Mouse (Mus musculus): ENCODE data around the gene Det1.
A peak's percentile ranks its signal among the peaks of the same experiment; 100 is the strongest.

Gene Det1

DNA sequence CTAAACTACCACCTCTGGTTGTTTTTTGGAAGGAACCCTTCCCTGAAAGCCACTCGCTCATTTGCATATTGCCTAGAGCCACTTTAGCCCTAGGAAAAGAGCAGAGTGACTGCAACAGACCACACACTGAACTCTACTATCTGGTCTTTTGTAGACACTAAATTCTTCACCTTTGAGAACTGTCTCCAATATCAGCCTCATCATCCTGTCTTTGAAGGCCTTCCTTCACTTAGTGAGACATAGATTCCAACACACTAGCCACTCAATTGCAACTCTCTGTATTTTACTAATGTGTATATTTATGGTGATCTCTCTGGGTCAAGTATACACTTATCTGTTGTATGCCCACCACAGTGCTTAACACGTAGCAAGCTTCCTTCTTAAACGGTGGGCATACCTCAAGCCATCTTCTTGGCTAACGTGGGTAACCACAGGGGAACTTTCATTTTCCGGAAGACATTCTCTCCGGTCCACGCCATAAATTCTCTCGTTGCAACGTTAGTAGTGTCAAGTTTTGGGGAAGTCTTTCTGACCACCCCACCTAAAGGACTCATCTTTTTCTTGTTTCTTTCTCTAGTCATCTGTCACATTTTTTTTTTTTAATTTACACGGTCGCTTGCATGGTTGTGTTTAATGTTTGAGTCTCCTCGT lies 872 bp downstream of the Det1 start:
- DNase-seq = no peak

DNA sequence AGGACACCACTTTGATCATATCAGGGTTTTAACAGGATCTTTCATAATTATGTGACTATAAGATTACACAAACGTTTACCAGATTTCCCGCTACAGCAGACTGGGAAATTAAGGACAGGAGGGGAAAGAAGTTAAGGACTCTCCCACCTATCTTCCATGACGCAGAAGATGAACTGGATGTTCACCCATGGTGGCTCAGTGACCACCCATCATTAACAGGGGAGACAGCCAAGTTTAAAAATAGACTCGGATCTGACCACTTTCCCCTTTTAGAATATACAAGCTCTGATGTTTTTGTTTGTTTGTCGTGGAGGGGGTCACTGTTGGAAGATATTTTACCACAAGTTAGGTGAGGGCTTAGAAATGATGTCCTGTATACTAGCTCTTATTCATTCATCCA lies 5.5 kb downstream of the Det1 start:
- no peak for DNase-seq

DNA sequence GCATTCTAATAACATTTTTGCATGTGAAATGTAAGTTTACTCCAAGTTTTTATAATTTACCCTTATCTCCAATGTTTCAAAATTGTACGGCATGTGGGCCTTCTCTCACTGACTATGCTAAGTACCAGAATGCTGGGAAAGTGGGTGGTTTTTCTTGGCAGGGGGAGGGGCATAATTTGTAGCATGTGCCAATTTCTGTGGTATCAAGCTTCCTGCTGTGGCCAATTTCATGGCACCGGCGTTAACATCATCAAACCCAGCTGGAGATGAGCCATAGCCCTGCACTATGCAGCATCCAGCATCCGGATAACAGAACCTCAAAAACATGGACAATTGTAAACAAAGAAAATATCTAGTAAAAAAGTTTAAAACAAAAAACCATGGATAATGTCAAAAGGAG lies 9.8 kb downstream of the Det1 start:
- no peak for DNase-seq

DNA sequence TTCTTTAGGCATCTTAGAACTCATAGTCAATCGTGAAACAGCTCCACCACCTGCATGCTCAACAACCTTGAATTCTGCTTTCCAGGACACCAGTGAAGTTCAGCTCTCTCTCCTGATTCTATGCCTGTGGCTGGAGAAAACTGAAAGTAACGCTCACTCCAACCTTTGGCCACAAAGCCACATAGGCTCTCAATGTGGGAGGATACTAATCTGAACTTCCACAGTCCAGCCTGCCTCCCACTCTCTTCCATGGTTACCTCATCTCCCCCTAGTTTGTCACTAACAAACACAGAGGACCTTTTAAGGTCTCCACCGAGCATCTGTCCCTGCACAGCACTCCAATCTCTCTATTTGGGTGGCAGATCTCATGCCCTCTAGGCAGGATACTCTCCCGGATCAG lies 11.4 kb downstream of the Det1 start:
- DNase-seq = no peak

DNA sequence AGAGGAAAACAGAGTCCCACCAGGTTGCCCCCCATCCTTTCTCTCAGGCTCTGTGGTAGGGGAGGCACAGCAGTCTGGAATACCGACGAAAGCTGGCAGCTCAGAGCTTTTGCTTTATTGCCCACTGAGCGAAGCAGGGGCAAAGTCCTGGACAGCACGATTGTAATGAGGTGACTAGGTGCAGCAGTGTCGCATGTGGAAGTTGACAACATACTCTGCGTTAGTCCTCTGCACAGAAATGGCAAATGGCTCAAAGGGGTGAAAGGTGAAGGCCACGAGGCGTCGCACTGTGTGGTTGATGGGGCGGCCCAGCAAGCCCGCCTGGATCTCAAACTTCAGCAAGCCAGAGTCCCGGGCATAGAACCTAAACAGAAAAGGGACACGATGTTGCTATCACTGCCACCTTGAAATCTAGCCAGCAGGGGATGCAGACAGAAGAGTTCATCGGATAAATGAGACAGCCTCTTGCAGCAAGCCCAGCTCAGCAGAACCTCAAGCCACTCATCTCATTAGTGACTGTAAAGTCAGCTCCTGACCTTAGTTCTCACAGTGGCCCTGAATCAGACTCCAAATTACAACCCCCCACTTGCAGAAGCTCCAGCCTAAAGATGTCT lies 19.2 kb downstream of the Det1 start:
- no peak for DNase-seq

DNA sequence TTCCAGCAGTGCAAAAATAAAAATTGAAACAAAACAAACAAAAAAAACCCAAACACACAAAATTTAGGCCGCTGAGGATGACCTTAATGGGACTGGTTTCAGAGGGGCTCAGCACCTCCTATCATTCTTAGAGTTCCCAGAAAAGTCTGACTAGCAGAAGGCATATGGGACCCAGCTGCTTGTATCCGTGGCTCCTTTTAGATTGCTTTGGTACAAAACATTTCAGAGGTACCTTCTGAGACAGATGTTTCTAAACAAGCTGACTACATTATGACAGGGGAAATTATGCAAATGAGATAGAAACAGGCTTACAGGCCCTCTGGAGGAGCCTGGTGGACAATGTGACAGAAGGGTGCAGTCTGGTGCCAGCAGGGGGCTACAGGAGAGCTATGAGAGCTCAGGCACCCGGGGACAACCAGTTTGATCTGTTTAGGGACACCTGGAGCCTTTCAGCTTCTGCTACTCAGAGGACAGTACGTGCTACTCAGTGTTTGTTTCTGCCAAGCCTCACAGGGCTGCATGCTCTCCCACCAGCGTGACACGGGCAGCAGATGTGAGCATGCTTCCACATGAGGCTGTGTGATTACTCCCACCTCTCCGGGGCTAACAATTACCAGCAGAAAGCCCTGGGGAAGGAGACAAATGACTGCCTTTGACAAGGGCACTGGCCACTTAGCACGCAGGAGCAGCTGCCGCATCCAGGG lies 20.2 kb downstream of the Det1 start:
- DNase-seq = no peak

DNA sequence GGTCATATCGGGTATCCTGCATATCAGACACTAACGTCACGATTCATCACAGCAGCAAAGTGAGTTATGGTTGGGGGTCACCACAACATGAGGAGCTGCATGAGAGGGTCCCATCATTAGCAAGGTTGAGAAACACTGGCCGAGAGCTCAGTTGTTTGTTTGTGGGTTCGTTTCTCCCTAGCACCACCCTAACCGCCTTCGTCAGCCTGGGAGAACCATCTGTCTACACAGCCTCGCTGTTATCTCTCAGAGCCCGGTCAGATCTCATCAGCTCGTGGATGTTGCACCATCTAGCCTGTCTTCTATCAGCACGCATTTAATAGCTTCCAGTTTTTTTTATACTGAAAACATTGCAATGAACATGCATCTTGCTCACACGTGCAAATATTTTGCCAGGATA lies 28.7 kb downstream of the Det1 start:
- no peak for DNase-seq

DNA sequence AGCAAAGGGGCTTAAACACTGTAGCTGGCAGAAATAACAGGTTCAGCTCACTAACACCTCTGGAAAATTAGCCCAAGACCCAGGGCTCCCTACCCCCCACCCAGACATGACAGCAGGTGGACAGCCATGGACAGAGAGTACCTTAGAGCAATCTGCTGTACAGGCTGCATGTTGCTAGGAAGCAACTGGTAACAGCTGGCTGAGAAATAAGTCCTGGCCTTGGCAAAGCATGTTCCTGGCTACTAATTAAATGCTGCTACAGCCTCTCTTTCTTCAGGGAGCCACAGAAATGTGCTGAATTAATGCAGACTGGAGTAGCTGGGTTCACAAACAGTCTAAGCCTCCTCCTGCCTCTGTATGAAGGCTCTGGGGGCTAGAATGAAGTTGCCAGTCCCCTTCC lies 32.3 kb downstream of the Det1 start:
- DNase-seq = peak; percentile 53 to 70

DNA sequence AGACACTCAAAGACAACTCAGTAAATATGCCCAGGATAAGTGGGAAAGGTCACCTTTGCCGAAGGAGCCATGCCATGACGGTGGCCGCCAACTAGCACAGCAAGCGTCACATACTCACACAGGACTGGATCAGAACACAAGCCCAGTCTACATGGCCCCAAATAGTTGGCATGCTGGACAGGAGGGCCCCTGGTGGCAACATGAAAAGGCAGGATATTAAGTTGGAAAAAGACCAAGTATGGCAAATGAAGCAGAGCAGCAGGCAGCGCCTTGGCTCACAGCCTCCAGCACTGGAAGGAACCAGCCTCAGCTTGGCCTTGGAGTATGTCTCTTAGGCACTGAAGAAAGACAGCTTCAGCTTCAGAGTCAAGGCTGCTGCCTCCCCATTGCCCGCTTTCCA lies 33.3 kb downstream of the Det1 start:
- DNase-seq = peak; percentile 45 to 54

DNA sequence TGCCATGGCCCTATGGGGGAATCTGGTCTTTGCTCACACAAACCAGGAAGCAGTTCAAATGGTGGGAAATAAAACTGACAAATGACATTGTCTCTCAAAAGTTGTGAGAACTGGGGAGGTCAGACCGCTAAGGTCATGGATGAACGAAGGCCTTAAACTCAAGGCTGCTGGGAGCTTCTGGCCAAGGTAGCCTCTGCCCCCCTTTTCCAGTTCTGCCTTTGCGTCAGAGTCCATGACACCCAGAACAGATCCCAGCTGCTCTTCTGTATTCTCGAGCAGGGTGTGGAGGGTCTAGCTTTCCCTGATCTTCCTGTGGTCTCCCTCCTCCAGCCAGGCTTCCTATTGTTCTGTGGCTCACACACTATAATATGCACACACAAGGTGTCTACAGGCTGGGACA lies 39.9 kb downstream of the Det1 start:
- no peak for DNase-seq

DNA sequence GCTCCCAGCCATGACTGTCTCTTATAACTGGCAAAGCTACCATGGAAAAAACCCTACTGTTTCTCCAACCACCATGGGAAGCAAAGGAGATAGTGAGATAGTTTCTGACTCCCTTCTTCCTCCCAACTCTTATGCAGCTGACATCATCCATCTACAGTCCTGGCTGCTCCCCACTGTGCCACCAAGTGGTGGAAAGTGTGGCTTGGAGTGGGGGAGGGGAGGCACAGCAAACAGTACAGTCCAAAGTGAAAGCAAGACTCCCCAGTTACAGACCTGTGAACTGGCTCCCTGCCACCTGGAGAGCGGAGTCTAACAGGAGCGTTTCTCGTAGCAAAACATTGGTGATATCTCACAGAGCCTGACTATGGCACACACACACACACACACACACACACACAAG lies 43.2 kb downstream of the Det1 start:
- DNase-seq = peak; percentile 31 to 64

DNA sequence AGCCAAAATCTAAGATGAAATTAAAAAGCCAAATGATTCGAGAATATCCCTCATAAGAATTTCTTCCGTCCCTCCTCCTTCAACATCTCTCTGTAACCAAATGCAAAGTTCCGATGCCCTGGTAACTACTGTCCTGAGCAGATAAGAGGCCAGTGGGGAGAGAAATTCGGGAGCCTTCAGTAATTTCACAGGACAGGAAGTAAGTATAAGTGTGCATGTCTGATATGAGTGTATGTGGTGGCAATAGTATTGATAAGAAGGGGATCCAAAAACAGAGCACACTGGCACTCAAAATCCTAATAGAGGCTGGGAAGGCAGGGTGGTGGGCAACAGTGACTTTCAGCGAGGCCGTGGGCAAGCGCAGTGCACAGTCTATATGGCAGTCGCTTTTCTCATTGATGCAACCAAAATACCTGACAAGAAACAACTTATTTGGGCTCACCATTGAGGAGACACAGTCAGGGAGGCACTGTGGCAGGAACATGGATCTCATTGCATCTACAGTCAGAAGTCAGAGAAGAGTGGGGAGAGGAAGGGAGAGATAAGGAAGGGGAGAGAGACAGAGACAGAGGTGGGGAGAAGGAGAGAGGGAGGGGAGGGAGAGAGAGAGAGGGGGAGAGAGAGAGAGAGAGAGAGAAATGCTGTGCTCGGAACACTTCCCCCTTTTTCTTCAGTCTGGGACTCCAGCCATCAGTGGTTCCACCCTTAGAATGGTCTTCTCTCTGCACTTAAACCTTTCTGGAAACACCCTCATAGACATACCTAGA lies 47.1 kb downstream of the Det1 start:
- DNase-seq = no peak

DNA sequence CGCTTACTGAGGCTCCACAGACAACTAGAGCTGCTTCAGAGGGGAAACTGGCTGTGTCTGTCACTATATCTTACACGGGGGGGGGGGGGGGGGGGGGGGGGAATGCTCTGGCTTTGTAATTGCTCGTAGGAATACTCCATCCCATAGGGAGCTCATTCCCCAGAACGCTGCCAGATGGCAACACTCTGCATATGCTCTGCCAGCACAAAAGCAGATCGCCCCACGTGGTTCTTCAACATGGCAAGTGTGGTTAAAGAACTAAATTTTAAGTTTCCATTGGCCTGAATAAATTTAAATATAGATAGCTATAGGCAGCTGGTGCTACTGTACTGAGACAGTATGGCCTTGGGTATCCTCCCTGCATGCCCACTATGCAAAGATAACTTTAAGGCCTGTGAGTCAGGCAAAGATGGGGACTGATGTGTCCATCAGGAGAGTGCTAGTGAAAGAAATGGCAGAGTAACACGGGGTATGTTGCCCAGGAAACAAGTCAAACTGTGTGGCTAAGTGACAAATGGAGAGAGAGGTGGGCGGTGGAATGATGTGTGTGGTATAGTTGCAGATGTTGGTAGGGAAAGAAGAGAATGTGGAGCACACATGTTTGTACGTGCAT lies 49.1 kb downstream of the Det1 start:
- no peak for DNase-seq

DNA sequence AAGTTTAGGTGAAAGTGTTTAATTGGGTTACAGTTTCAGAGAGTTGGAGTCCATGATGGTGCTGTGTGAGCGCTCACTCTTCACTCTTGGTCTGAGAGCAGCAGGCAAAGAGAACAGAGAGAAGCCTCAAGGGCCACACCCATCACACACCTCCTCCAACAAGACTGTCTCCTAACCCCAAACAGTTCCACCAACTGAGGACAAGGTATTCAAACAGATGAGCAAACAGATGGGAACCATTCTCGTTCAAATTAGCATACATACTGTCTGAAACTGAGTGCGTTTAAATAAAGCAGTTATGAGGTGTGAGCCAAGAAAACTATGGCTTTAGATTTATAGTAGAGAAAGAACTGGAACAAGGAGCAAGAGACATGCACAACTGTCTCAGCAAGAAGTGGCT lies 50.4 kb downstream of the Det1 start:
- no peak for DNase-seq

DNA sequence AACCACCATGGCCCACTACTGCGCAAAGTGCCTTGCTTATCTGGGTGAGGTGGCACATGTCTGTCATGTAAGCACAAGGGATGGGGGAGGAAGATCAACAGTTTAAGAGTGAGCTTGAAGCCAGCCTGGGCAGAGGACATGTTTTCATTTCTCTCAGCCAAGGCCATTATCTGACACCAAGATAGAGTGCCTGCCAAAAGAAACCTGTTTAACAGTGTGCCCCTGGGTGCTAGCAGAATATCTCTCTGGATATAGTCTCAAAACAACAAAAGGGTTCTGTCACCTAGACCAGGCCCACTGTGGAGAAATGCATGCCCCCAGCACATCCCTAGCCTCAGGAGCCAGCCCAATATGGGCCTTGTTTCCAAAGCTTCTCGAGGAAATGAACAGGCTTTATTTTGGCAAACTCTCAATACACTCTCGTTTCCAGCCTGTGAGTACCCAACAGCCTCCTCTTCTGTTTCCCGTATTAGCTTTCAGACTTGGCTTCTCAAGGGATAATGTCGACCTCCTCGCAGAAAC lies 52.4 kb downstream of the Det1 start:
- DNase-seq = no peak

DNA sequence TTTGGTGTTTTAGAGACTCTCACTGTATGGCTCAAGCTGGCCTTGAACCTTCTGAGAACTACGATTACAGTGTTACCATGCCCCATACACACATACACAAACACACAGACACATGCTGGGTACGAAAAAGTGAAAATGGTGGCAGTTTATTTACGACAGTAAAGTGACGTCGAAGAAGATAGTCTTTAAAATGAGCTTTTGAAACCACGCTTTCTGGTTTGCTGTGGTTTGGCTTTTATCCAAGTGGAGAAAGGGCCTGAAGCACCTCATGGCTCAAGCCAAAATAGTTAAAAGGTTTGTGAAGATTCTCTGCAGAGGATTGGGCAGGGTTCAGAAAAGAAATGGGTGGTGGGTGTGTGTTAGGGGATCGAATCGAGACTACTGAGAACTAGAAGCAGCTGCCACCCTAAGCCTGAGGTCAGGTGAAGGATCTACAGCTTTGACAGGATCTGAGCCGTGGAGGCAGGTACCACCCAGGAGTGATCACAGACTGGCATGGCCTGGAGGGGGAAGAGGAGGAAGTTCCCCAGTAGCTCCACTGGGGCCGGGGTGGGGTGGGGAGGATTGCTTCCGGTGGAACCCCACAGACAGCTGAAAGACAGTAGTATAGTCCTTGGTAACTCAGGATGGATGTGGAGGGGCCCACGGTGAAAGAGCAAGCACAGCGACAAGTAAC lies 53.0 kb downstream of the Det1 start:
- DNase-seq = no peak

DNA sequence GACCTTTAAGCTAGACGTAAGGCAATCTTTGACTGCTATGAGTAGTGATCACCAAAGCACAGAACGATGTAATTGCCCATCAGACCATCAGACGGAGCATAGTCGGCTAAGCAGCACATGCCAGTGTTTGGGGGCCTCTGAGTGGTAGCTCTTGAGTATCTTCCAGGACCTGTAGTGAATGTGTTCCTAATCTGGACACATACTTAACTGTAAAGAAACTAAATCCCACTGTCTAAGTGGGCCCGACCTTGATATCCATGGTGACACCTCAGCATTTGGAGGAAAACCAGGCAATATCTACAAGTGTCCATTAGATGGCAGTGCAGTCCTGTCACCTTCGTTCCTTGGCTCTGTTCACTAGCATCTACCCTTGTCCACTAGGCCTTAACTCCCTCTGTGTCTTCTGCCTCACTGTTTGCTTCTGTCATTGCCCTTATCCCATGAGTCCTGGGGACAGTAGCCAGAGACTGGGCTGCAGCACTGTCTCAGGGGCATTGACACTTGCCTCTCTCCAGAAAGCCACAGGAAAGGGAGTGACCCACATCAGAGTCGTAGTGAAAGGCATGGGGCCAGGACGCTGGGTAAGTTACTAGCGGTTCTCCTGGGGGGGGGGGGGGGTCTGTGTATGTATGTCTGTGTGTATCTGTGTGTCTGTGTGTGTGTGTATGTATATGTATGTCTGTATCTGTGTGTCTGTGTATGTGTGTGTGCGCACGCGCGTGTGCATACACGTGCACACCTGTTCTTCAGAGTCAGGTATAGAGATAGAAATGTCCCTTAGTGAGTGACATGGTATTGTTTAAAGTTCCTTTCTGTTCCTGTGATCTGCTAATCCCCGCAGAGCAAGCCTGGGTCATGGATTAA lies 55.5 kb downstream of the Det1 start:
- DNase-seq = peak; percentile 56 to 63

DNA sequence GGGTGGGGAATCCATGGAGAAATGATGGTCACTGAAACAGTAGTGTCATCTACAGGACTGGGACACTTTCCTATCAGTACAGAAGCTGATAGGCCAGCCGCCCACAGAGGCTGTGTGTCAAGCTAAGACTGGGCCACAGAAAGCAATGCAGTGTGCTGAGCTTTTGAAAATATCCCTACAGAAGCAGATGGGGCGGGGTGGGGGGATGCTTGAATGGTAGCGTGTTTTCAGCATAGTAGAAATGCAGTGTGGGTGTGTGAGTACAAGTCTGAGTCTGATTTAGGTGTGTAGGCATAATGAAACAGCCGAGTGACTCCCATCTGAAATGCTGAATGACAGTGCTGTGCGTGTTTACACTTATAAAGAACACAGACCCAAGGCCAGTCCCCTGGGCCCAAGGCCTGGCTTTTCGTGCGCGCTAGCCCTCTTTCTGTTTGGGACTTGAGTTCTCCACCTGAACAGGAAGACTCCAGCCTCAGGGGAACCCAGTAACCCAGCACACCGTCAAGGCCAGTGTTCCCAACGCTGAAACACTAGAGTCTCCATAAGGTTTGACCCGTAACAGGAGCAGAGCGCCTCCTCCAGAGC lies 59.2 kb downstream of the Det1 start:
- DNase-seq = no peak

DNA sequence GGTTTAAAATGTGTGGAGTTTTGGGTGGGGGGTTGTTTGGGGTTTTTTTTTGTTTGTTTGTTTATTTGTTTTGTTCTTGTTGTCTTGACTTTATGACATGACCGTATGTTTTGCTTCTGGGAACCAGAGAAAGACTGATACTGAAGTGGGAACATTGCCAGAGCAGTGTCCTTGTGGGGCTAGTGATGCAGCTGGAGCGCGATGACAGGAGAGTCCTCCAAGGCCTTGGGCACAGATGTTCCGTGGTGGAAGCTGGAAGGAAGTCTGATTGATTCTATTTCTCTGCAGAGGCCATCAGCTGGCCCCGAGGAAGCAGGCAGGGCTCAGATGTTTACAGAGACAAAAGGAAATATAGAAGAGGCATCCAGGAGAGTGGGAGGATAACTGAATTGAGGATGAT lies 61.2 kb downstream of the Det1 start:
- DNase-seq = no peak

DNA sequence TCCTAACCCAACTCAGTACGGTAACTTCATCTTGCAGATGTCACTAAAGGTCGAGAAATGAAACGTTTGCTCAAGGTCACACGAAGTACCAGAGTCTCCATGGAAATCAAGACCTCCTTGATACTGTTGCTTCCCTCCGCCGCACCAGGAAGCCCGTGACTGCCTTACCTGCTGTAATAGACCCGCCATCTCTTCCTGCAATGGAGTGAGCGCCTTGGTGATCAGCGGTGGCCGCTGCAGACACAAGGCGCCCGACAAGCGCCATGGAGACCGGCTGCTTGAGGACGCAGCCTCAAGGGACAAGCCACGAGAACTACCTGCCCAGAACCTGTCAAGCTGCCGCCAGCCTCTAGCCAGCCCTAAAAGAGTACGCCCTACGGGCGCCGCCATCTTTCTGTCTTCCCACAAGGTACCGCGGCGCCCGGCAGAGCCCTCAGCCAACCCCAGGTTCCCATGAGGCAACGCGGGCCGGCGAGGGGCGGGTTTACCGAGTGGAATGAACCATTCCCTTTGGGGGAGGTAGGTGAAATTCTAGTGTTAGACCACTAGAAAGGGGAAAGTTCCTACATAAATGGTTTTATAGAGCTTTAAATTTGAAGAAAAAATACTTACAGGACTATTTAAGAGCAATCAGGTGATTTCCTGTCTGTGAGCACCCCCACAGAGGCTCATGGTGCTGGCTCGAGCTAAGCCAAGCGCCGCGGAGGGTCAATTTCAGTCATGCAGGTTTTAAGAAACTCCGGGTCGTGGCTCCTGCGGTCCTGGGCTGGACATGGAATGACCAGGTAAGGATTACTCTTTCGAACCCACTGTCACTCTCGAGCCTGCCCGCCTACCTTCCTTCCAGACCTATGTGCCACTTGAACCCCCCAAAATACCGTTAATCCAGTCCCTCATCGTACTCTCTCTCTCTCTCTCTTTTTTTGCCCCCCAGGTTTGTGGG lies 64.2 kb downstream of the Det1 start, which contains the start of the genes Mrps11 and Mrpl46:
Gene Mrps11, plus strand, starts transcription at position 481 of the 943 bp plus-strand sequence.
Gene Mrpl46, minus strand, starts transcription at position 893 of the 943 bp plus-strand sequence.
- DNase-seq = peak; percentile 86 to 93

Data from kidney, postnatal 36 days (tissue).